Mouse (Mus musculus) heart, adult 11 months (tissue): ENCODE results near the gene Tmeff2.

ENCODE experiments used
- DNase-seq: peaks from one replicate; pipeline ENCODE4 v3.0.0; 2022

The Tmeff2 gene

GRCm38 (mm10) chr1:51217227-51217626, 316.8 kb downstream of the Tmeff2 start:
- DNase-seq = no peak

- no peak for DNase-seq
Observed at GRCm38 (mm10) chr1:51225156-51225555, 324.7 kb downstream of the Tmeff2 start.
